Mouse (Mus musculus): ENCODE results near the gene Grid1.

Grid1 gene

GRCm38 (mm10) chr14:35336561-35336960 is 516.7 kb downstream of the Grid1 start:
- H3K4me1 ChIP-seq (replicated peaks; ENCODE audit: low read depth, low read length), result no peaks in the 10 kb centered on the region
- H3K27me3 ChIP-seq (ENCODE audit: insufficient read depth, low read length), result no peaks in the 10 kb centered on the region

GRCm38 (mm10) chr14:35356011-35356410 is 536.1 kb downstream of the Grid1 start:
- Histone ChIP-seq H3K27me3 (ENCODE audit: insufficient read depth, low read length) (no peaks in the 10 kb centered on the region), H3K4me1 (replicated peaks; ENCODE audit: low read depth, low read length) (no peaks in the 10 kb centered on the region), H3K36me3 (ENCODE audit: insufficient read depth, low read length) (no peaks in the 10 kb centered on the region), H3K4me3 (replicated peaks; ENCODE audit: low read length) (no peak overlapping the region), H3K9me3 (ENCODE audit: low read length) (no peaks in the 10 kb centered on the region)
- TF ChIP-seq CTCF (conservative IDR thresholded peaks at IDR 0.05; ENCODE audit: low read length), result no peak
- TF ChIP-seq NANOG (IDR thresholded peaks at IDR 0.05; ENCODE audit: borderline replicate concordance, low read length), result no peak
- no peak for TF ChIP-seq POU5F1 (IDR thresholded peaks at IDR 0.05; ENCODE audit: borderline replicate concordance, low read length)

More at GRCm38 (mm10) chr14:35336561-35336960, 516.7 kb downstream of the Grid1 start:
- Histone ChIP-seq H3K36me3 (ENCODE audit: insufficient read depth, low read length) (no peaks in the 10 kb centered on the region), H3K9me3 (ENCODE audit: low read length) (peaks cover 9% of the 10 kb centered on the region), H3K4me3 (replicated peaks; ENCODE audit: low read length) (no peak overlapping the region)
- TF ChIP-seq POU5F1 (IDR thresholded peaks at IDR 0.05; ENCODE audit: borderline replicate concordance, low read length) (no peak), NANOG (IDR thresholded peaks at IDR 0.05; ENCODE audit: borderline replicate concordance, low read length) (no peak), CTCF (conservative IDR thresholded peaks at IDR 0.05; ENCODE audit: low read length) (no peak)

- no peaks in the 10 kb centered on the region for H3K4me1 ChIP-seq (replicated peaks; ENCODE audit: low read depth, low read length)
- H3K27me3 ChIP-seq (ENCODE audit: insufficient read depth, low read length), result no peaks in the 10 kb centered on the region
- H3K36me3 ChIP-seq (ENCODE audit: insufficient read depth, low read length), result no peaks in the 10 kb centered on the region
- no peak overlapping the region for H3K4me3 ChIP-seq (replicated peaks; ENCODE audit: low read length)
- H3K9me3 ChIP-seq (ENCODE audit: low read length), result no peaks in the 10 kb centered on the region
- no peak for TF ChIP-seq NANOG (IDR thresholded peaks at IDR 0.05; ENCODE audit: borderline replicate concordance, low read length)
- TF ChIP-seq POU5F1 (IDR thresholded peaks at IDR 0.05; ENCODE audit: borderline replicate concordance, low read length), result no peak
- no peak for TF ChIP-seq CTCF (conservative IDR thresholded peaks at IDR 0.05; ENCODE audit: low read length)
Observed at GRCm38 (mm10) chr14:35356480-35357085, 536.7 kb downstream of the Grid1 start.

GRCm38 (mm10) chr14:35358136-35358821 is 538.4 kb downstream of the Grid1 start:
- no peak for TF ChIP-seq POU5F1 (IDR thresholded peaks at IDR 0.05; ENCODE audit: borderline replicate concordance, low read length)
- TF ChIP-seq NANOG (IDR thresholded peaks at IDR 0.05; ENCODE audit: borderline replicate concordance, low read length), result no peak
- no peak for TF ChIP-seq CTCF (conservative IDR thresholded peaks at IDR 0.05; ENCODE audit: low read length)
- Histone ChIP-seq H3K9me3 (ENCODE audit: low read length) (no peaks in the 10 kb centered on the region), H3K27me3 (ENCODE audit: insufficient read depth, low read length) (no peaks in the 10 kb centered on the region)

GRCm38 (mm10) chr14:35365177-35365944 is 545.5 kb downstream of the Grid1 start:
- TF ChIP-seq NANOG (IDR thresholded peaks at IDR 0.05; ENCODE audit: borderline replicate concordance, low read length) (no peak), CTCF (conservative IDR thresholded peaks at IDR 0.05; ENCODE audit: low read length) (no peak), POU5F1 (IDR thresholded peaks at IDR 0.05; ENCODE audit: borderline replicate concordance, low read length) (no peak)
- no peaks in the 10 kb centered on the region for H3K9me3 ChIP-seq (ENCODE audit: low read length)
- H3K4me3 ChIP-seq (replicated peaks; ENCODE audit: low read length), result no peak overlapping the region
- no peaks in the 10 kb centered on the region for H3K36me3 ChIP-seq (ENCODE audit: insufficient read depth, low read length)
- no peaks in the 10 kb centered on the region for H3K27me3 ChIP-seq (ENCODE audit: insufficient read depth, low read length)
- no peaks in the 10 kb centered on the region for H3K4me1 ChIP-seq (replicated peaks; ENCODE audit: low read depth, low read length)

More at GRCm38 (mm10) chr14:35358136-35358821, 538.4 kb downstream of the Grid1 start:
- Histone ChIP-seq H3K4me1 (replicated peaks; ENCODE audit: low read depth, low read length) (no peaks in the 10 kb centered on the region), H3K36me3 (ENCODE audit: insufficient read depth, low read length) (no peaks in the 10 kb centered on the region), H3K4me3 (replicated peaks; ENCODE audit: low read length) (no peak overlapping the region)

GRCm38 (mm10) chr14:35374374-35374773 is 554.5 kb downstream of the Grid1 start:
- H3K4me3 ChIP-seq (replicated peaks; ENCODE audit: low read length), result no peak overlapping the region
- TF ChIP-seq CTCF (conservative IDR thresholded peaks at IDR 0.05; ENCODE audit: low read length), result no peak
- no peak for TF ChIP-seq NANOG (IDR thresholded peaks at IDR 0.05; ENCODE audit: borderline replicate concordance, low read length)
- no peak for TF ChIP-seq POU5F1 (IDR thresholded peaks at IDR 0.05; ENCODE audit: borderline replicate concordance, low read length)
- no peaks in the 10 kb centered on the region for H3K36me3 ChIP-seq (ENCODE audit: insufficient read depth, low read length)
- H3K27me3 ChIP-seq (ENCODE audit: insufficient read depth, low read length), result no peaks in the 10 kb centered on the region
- no peaks in the 10 kb centered on the region for H3K4me1 ChIP-seq (replicated peaks; ENCODE audit: low read depth, low read length)
- no peaks in the 10 kb centered on the region for H3K9me3 ChIP-seq (ENCODE audit: low read length)

GRCm38 (mm10) chr14:35393591-35393990 is 573.7 kb downstream of the Grid1 start:
- TF ChIP-seq CTCF (conservative IDR thresholded peaks at IDR 0.05; ENCODE audit: low read length), result no peak
- no peak for TF ChIP-seq NANOG (IDR thresholded peaks at IDR 0.05; ENCODE audit: borderline replicate concordance, low read length)
- TF ChIP-seq POU5F1 (IDR thresholded peaks at IDR 0.05; ENCODE audit: borderline replicate concordance, low read length), result no peak
- Histone ChIP-seq H3K4me3 (replicated peaks; ENCODE audit: low read length) (no peak overlapping the region), H3K4me1 (replicated peaks; ENCODE audit: low read depth, low read length) (no peaks in the 10 kb centered on the region), H3K36me3 (ENCODE audit: insufficient read depth, low read length) (no peaks in the 10 kb centered on the region), H3K27me3 (ENCODE audit: insufficient read depth, low read length) (no peaks in the 10 kb centered on the region), H3K9me3 (ENCODE audit: low read length) (no peaks in the 10 kb centered on the region)

- TF ChIP-seq CTCF (conservative IDR thresholded peaks at IDR 0.05; ENCODE audit: low read length) (no peak), NANOG (IDR thresholded peaks at IDR 0.05; ENCODE audit: borderline replicate concordance, low read length) (no peak), POU5F1 (IDR thresholded peaks at IDR 0.05; ENCODE audit: borderline replicate concordance, low read length) (no peak)
- Histone ChIP-seq H3K4me1 (replicated peaks; ENCODE audit: low read depth, low read length) (no peaks in the 10 kb centered on the region), H3K27me3 (ENCODE audit: insufficient read depth, low read length) (no peaks in the 10 kb centered on the region)
Observed at GRCm38 (mm10) chr14:35404249-35404908, 584.5 kb downstream of the Grid1 start.

More at GRCm38 (mm10) chr14:35404249-35404908, 584.5 kb downstream of the Grid1 start:
- Histone ChIP-seq H3K36me3 (ENCODE audit: insufficient read depth, low read length) (no peaks in the 10 kb centered on the region), H3K9me3 (ENCODE audit: low read length) (no peaks in the 10 kb centered on the region), H3K4me3 (replicated peaks; ENCODE audit: low read length) (no peak overlapping the region)

All from E14TG2a.4 (cell line).